Mouse (Mus musculus) ES-Bruce4 (cell line): ENCODE measurements at regions not wholly inside any gene's neighbourhood (a gene's known extent, or its start where the extent isn't known, plus 50 kb on each side); places are given as distances from the start of the nearest gene placed in this dataset.

Experiments used
- CTCF ChIP-seq: IDR thresholded peaks from one replicate; pipeline ENCODE4 v1.8.1; 2011; ENCODE audit warnings: low read depth, low read length
- EP300 ChIP-seq: IDR thresholded peaks from 2 replicates; pipeline ENCODE4 v1.6.1; 2011; ENCODE audit warnings: low read depth, low read length; ENCODE audit not compliant: insufficient read depth
- POLR2A ChIP-seq: IDR thresholded peaks from one replicate; pipeline ENCODE4 v1.8.1; 2011; ENCODE audit warnings: low read length; ENCODE audit not compliant: insufficient read depth

GRCm38 (mm10) chr7:62231120-62231574, 115.2 kb upstream of the Ndn start:
- TF ChIP-seq POLR2A, result no peak
- no peak for TF ChIP-seq CTCF
- no peak for TF ChIP-seq EP300
